Mouse (Mus musculus) cerebellum, adult 2 months (tissue): ENCODE measurements around the gene Tcte1.

Experiments
- CTCF ChIP-seq: fragments of 200-500 bp; IDR thresholded peaks from 2 replicates; pipeline ENCODE4 v1.5.1; 2011; ENCODE audit warnings: low read depth, mild to moderate bottlenecking, control low read depth, low read length, moderate library complexity, borderline replicate concordance; ENCODE audit not compliant: insufficient read depth
- POLR2A ChIP-seq: fragments of 200-500 bp; IDR thresholded peaks from 2 replicates; pipeline ENCODE4 v1.6.1; 2011; ENCODE audit warnings: low read length, control low read depth, borderline replicate concordance; ENCODE audit not compliant: insufficient read depth

- TF ChIP-seq CTCF (no peak), POLR2A (no peak)
These were observed 41.9 kb downstream of the Tcte1 start for GRCm38 (mm10) chr17:45565103-45565502.
